Mouse (Mus musculus) fibroblast of lung, adult 2 months (primary cell): ENCODE data around the gene Sik1.

Source experiments
- DNase-seq: peaks from one replicate; pipeline ENCODE4 v3.0.0-alpha.2; 2011; ENCODE audit warnings: low read depth

Gene Sik1

DNA sequence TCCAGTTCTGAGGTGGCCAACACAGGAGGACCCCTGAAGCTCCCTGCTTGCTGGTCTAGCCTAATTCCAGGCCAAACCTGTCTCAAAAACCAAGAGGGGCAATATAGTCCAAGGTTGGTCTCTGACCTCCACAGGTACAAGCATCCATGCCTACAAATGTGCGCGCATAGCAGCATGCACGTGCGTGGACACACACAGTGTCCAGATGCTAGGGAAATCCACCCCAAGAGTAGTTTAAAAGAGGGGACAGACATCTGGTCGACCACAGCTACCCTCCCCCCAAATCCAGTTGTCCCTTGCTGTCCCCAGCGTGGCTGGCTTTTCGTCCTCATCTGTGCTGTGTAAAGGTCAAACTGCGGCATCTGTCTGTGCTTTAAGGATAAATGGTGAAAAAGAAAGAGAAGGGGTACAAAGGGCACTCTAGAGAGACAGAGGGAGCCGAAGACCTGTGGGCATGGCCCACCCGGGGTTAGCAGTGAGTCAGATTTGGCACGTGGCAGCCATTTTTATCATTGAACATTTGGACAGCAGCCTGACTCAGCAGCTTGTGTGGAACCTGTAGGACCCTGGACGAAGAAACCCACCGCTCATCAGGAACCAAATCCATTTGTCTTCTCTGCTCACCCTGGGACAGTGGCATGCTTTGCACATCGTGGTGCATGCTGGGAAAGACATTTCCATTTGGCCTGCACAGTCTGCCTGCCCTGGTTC lies 23.6 kb downstream of the Sik1 start:
- DNase-seq = no peak

DNA sequence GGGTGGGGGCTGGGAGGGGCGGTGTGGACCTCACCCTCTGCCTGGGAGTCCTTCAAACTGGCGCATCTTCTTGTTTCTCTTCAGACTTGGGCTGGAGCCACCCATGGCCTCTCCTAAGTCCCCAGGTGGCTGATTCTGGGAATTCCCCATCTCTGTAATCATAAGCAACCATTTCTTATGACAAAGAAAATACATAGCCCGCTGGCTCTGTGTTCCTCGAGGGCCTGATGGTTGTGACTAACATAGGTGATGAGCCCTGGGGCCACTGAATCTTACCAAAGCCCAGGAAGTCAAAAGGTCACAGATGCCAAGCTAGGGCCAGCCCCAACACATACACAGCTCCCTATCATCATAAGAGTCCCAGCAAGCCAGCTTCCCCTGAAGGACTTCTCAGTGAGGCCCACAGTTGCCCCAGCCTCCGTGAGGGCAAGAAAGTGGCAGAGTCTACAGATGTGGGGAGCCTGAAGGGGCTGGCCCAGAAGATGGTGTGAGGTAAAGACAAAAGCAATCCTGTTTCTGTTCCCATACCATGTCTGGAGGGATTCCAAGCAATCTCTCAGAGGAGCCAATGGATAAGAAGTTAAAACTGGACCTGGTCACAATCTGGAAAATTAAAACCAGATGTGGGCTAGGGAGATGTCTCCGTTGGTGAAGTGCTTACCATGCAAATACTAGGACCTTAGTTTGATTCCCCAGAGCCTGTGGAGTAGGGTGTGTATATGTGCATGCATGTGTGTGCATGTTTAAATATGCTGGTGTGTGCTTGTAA lies 24.3 kb downstream of the Sik1 start:
- no peak for DNase-seq

DNA sequence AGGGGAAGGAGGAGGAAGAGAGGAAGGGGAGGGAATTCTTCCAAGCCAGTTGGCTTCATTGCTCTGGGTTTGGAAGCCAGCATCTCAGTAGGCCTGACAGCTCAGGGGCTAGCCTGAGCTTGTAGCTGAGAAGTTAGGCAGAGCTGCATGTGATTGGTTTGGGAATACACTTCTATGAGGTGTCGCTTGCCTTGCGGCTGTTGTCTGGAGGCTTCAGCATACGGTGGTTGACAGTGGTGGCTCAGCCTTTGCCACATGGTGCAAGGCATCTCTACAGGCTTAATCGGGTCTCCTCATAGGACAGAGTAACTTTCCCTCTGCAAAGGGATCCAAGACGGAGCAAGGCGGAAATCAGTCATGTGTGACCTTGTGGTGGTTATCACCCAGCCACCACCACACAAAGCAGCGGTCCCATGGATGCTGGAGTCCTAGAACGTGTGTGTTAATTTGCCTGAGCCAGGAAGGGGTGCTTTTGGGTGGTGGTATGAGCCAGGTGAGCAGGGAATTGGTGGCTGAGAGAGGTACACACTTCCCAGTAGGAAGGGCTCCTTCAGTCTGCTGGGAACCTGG lies 25.0 kb downstream of the Sik1 start:
- DNase-seq = no peak

DNA sequence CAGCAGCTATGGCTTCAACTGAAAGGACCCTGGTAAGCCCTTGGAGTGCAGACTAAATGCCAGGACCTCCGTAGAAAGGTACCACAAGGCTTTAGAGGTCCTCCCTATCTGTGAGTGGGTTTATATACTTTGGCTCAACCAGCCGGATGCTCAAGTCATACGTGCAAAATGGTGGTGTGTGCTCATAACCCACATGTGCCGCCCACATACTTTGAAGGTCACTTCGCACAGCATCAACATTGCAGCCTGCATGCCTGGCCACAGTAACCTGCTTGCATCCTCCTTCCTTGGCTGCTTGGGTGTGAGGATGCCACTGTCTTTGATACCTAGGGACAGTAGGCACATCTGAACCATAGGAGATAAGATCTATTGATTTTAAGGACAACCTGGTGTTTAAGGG lies 26.7 kb downstream of the Sik1 start:
- no peak for DNase-seq

DNA sequence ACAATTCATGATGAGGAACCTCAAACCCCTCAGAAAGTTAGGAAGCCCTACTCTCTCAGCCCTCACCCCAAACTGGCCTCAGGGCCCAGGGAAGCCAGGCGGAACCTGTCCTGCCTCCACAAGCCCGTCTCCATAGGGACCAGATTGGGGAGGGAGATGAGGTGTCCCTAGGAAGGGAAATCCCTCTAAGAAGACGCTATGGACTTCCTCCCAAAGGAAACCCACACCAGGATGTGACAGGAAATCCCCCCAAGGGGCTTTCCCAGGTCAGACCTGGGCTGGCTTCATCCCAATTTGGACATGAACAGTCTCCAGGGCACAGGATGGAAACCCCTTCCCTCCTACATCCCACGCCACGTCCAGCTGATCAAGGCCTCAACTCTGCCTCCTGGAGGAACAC lies 27.5 kb downstream of the Sik1 start:
- DNase-seq = no peak

DNA sequence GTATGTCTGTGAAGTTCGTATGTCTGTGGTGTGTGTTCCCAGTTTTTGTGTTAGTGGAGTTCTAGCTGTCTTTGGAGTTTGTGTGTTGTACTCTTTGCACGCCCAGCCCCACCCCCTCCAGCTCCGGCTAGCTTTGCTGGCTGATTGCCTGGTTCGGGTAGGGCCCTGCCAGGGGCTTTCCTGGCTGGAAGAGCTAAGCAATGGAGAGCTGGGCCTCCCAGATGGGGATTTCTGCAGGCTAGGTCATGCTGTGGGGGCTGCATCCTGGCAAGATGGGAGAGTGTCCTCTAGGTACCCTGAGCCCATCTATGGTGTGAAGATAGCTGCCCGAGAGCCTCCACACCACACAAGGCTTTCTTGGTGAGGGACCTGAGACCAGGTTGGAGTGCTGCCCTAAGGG lies 28.4 kb downstream of the Sik1 start:
- peak; percentile 58 for DNase-seq

DNA sequence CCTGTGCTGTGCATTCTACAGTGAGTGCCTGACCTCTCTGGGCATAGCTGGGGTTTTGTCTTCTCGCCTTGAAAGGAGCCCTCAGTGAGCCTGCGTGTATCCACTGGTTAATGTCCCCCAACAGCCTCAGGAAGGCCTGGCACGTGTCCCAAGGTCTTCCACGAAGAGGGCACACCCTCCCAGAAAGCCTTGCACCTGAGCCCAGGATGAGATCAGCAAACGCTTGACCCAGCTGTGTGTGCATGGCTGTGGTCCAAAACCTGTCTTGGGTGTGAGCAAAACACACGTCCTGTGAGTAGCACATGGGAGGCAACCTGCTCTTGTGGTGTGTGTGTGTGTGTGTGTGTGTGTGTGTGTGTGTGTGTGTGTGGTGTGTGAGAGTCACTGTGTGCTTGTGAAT lies 28.9 kb downstream of the Sik1 start:
- no peak for DNase-seq

DNA sequence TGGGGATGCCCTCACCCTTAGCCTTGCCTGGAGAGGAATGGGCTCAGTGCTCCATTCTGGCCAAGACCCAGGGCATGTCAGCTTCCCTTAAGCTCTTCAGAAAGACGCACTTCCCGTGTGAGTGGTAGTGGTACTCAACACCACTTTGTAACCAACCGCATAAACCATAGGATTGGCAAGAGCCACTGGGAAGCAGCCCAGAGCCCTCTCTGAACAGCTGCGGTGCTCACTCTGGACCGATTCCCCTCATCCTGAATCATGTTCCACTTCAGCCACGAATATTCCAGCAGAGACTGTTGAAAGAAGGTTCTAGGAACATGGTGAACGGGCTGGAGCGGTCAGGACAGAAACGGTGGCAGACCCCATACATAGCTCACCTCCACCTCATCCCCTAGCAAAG lies 29.9 kb downstream of the Sik1 start:
- peak; percentile 46 for DNase-seq

DNA sequence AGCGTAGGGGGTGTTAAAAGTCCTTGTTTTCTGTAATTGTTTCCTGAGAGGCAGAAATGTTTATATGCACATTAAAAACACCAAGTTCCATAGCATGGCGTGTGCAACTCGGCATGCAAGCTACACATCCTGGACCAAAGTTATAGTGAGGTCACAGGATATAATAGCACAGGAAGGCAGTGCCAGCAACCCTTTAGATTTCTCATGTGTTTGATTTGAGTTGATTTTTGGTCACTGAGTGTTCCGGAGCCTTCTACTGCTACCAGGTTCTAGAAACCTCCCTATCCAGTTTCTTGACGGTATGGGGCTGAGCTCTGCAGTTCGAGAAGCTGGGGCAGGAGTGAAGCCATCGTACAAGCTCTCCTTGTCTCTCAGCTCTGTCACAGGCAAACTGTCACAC lies 30.8 kb downstream of the Sik1 start:
- no peak for DNase-seq

DNA sequence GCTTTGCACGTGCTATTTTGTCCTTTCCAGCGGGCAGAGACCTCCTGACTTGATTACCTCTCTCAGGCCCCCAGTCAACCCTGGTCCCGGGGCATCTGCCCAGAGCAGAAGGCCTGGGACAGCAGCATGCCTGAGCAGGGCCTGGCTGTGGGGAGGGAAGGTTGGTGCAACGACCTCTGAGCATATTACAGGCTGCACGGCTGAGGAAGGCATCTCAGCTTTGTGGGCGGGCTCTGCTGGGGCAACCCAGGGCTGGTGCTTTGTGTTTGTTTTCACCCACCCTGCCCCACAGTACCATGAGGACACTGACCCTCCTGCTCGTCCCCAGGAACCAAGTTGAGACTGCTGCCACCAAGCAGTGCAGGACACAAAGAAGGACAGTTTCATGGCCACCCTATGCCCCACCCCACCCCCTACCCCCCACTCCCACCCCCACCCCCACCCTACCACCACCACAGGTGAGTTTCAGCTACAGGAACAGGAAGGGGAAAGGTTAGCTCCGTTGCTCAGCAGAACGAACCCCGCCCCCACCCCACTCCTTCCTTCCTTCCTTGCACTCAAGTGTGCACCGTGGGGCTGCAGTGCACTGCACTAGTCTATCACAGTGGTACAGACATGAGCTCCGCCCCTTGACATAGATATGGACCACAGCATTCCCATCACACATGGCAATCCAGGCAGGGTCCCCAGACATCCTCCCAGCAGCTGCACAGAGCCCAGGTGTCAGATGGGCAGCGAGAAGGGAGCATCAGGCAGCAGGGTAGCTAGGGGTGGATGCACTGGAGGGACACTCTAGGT lies 34.3 kb downstream of the Sik1 start:
- no peak for DNase-seq

DNA sequence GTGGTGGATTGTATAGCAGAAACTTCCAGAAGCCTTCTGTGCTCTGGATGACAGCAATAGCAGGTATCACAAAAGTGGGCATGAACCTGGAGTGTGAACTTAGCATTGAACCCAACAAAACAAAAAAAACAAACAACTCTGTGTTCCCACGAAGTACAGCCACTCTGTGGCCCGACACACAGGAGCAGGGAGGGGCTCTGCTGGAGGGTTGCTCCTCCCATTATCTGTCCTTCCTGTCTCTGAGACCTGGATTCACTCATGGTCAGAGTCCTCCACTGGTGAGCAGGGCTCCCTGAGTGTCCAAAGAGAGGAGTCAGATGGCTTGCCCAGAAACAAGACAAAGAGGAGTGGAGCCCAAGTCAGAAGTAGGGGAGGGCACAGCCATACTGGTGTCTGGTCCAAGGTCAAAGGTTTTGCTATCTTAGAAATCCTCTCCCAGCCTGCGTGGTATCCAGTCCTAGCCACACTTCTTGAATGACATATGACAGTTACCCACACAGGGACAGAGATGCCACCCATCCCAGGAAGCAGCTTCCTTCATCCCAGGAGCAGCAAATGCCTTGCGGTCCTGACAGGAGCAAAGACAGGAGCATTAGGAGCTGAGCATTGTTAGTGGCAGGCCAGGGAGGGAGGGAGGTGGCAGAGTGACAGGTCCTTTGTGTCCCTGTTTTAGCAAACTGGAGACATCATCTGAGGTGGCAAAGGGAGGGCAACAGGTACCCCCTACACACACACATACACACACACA lies 35.3 kb downstream of the Sik1 start:
- no peak for DNase-seq

DNA sequence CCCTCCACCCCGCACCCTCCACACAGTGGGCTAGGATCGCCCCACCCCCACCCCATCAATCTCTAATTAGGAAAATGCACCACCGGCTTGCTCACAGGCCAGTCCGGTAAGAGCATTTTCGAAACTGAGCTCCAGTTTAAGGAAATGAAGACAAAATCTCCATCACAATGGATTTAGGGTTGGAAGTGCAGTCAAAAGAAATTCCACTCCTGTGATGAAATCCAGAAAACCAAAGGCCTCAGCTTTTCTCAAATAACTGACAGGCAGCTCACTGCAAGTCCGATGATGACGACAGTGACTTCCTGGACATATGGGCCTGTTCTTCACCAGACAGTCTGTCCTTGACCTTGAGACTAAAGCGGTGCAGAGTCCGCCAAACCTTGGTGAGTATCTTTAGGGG lies 36.2 kb downstream of the Sik1 start:
- DNase-seq = no peak

DNA sequence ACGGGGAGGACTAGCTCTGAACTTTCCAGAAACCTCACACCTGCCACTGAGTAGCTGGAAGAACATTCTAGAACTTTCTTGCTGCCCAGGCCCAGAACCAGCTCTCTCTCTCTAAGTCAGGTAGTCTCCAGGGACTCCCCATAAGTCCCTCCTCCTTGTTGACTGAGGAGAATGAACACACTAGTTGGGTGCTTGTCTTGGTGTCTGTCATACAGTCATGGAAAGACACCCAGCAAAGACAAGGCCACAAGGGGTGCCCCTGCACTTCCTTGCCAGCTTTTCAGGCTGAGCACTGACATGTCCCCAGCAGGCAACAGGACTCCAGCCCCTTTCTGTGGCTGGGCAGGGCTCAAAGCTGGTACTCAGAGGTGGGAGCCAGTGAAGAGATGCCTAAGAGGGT lies 37.8 kb downstream of the Sik1 start:
- no peak for DNase-seq

DNA sequence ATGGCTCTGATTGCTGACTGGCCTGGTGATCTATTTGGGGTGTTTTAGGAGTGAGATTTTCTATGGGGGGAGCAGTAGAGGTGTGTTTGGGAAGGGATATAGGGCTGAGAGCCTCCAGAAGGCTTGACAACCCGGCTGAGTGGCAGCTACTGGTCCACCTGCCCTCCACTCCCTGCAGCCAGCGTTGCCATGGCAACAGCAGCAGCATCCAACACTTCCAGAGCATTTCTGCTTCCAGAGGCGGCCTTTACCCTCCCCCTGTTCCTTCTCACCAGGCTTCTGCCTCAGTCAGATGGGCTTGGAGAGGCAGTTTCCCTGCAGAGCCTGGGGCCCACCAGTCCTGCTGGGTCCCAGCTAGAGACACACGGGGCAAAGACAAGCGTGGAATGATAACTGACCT lies 38.4 kb downstream of the Sik1 start:
- DNase-seq = no peak

DNA sequence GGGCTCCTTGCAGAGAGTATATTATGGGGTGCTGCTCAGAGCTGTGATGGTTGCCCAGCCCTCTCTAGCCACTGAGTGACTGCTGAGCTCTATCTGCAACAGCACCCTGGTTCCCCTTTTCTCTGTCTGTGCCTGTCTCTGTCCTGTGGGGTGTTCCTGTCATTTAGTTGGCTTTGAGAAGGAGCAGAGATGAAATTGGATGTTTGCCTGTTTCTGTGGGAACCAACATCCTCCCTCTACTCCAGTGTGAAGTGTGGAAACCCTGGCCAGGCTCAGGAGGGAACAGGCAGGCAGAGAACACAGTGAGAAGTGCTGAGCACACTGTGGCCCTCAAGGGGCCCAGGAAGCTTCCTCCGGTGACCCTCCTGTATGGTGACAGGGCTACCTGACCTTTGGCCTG lies 40.8 kb downstream of the Sik1 start:
- DNase-seq = no peak

DNA sequence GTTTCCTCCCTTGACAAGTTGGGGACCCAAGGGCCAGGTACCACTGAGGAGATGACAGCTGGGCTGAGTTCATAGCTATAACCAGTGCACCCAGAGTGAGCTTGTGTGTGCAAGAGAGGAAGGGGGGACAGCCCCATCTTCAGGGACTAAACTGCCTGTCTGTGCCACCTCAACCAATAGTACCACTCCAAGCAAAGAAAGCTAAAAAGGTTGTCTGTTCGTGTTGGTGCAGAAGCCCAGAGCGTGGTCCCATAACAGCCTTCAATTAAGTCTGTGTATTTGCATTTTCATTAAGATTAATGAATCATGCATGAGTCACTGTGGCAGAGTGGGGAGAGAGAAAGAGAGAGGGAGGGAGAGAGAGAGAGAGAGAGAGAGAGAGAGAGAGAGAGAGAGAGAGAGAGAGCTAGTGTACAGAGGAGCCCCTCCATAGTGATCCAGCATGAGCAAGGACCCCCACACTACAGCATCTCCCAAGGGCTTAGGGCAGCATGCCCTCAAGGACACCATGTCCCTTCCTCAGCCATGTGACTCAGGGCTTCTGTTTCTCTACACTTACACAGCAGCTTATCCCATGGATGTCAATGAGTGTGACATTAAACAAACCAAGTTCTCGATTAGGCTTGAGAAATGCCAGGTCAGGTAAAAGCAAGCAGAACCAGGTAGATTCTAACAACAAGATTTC lies 41.5 kb downstream of the Sik1 start:
- DNase-seq = no peak

DNA sequence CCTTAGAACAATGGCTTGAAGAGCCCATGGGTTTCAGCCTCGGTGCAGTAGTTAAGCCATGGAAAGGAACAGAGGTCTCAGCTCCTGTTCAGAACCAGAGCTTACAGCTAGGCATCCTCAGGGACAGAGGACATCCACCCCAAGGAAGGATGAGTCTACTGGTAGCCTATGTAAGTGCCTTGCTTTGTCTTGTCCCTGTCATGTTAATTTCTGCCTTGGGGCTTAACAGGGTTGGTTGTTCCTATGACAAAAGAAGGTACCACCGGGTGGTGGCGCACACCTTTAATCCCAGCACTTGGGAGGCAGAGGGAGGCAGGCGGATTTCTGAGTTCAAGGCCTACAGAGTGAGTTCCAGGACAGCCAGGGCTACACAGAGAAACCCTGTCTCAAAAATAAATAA lies 44.3 kb downstream of the Sik1 start:
- DNase-seq = no peak

DNA sequence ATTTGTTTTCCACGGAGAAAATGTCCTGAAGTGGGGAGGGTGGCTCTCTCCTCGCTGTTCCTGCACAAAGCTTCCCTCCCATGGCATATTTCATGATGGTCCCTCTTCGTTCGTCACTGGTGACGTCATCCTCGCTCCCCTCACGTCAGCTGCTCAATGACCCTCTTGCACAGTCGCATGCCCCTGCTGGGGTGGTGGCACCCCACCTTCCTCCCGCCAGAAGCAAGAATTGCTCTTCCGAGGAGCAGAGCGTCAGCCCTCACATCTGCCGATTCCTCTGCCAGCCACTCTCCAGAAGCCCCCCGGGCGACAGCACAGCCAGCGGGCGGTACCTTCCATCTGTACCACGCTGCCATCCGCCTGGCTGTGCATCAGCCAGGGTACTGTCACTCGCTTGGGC lies 45.7 kb downstream of the Sik1 start:
- no peak for DNase-seq

DNA sequence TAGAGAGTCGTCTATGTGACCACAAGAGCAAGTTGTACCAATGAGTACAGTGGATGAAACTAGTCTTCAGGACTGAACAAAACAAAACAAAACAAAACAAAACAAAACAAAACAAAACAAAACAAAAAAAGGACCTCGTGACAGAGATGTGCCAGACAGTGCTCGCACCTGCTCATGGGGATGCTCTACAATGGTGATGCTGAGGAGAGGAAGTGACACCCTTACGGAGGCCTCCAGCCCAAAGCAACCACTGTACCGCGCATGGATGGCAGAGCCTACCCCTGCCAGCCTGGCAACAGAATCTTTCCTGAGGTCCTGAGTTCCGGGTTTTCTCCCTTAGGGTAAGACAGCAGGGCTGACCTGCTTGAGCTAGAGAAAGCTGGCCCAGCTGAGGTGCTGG lies 46.5 kb downstream of the Sik1 start:
- no peak for DNase-seq

DNA sequence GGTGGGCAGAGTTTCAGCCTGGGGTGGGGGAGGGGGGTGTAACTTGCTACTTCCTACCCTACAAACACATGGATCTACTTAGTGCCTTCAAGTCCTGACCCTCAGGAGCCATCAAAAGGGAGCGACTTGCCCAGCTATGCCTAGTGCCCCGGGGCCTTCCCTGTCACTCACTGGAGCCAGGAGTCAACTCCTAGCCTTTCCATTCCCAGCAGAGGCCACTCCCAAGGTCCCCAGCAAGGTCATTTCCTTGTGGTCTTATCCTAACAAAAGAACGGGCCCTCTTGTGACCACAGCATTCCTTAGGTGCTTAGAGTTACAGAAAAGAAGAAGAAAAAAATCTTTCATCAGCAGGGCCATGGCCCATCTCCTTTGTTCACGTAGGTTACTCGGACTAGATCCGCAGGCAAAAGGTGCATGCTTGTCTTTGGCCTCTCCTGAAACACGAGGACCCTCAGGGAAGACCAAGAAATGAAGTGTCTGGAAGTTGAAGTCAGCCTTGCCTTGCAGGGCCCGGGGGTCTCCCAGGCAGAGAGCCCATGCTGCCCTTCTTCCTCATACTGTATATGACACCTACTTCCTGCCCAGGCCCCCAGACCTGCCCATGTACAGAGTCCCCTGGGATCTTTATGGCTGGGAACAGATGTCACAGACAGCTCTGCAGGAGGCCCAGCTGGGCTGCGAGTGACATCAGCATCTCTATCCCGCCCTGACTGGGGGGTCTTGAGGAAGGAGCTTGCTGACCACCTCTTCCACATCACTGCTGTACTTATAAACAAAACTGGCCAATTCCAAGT lies 47.3 kb downstream of the Sik1 start:
- no peak for DNase-seq

DNA sequence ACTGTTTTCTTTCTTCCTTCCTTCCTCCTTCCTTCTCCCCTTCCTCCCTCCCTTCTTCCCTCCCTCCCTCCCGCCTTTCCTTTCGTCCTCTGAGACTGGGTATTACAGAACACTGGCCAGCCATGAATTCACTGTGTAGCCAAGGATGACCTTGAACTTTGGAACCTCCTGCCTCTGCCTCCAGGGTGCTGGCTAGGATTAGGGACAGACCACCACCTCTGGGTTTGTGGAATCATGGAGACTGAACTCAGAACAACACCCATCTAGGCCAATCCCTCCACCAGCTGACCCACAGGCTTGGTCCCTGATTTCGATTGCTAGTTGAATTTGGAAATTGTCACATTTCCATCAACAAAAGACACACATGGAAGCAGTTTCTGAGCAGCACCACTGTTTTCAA lies 49.1 kb downstream of the Sik1 start:
- DNase-seq = no peak
